Mouse (Mus musculus): ENCODE data around the gene Cend1. TPM values are rescaled to one million over a fixed set of nuclear protein-coding genes. Genes with fewer than 3 reads are reported as not detected.

Cend1 gene
- polyA plus RNA-seq, 1 experiment from 2014 or later = 2.7 TPM

DNA sequence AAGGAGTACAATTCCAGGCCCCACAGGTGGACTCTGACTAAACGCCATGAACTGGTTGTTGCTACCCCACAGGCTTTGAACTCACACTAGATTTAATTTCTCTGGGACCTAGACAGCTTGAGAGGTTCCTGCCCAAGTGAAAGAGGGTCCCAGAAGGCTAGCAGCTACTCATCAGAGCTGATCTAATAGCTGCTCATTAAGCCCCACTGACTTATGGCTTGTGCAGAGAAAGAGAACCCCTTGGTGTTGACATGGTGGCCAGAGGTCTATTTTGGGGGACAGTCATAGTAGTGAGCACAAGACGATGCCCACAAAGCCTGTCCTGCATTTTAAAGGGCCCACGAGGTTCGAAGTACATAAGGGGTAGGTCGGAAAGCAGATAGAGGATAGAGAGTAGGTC lies 44.9 kb upstream of the Cend1 start:
- Histone ChIP-seq H3K9ac (ENCODE audit: low read length) (peak overlapping the region; percentile 92; the same call in 1 of the 2 replicates), H3K4me2 (ENCODE audit: low read depth, severe bottlenecking) (peak overlapping the region; percentile 90), H3K4me3 (ENCODE audit: low read depth, low read length) (peak overlapping the region; percentile 80), H3K27me3 (ENCODE audit: control insufficient read depth, insufficient read depth, low read length) (no peaks in the 10 kb centered on the region), H3K9me3 (ENCODE audit: control insufficient read depth, low read length) (no peaks in the 10 kb centered on the region), H3K27ac (replicated peaks; ENCODE audit: low read depth, low read length) (no peak overlapping the region), H3K4me1 (ENCODE audit: control insufficient read depth, insufficient read depth, low read length) (peaks cover 21% of the 10 kb centered on the region), H3K36me3 (ENCODE audit: control insufficient read depth, insufficient read depth, low read length) (peaks cover 30% of the 10 kb centered on the region)
- ATAC-seq (ENCODE audit: insufficient number of reproducible peaks, low FRiP score, low TSS enrichment, low read depth) = no peak
- DNase-seq (ENCODE audit: low spot score) = no peak
- 12% methylated on average over 5 of the region's 5 CpGs for WGBS

DNA sequence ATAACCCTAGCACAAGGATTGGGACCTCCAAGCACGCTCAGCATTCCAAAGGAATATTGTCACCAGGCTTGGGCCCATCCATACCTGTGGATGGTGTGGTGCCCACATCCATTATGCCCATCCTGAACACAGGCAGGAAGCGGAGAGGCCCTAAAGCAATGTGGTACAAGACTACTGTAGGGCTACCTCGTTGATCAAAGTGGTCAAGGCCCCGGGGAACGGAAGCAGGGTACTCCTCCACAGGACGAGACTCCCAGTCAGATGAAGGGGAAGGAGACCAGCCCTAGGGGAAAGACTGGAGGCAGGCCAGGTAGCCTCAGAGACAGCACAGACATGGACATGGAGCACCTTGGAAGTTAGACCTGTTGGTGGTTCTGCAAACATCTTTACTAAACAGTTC lies 43.5 kb upstream of the Cend1 start:
- H3K27ac ChIP-seq (replicated peaks; ENCODE audit: low read depth, low read length) = no peak overlapping the region
- H3K36me3 ChIP-seq (ENCODE audit: control insufficient read depth, insufficient read depth, low read length) = peaks cover 30% of the 10 kb centered on the region
- H3K4me1 ChIP-seq (ENCODE audit: control insufficient read depth, insufficient read depth, low read length) = peaks cover 34% of the 10 kb centered on the region
- ATAC-seq (ENCODE audit: insufficient number of reproducible peaks, low FRiP score, low TSS enrichment, low read depth) (no peak), DNase-seq (ENCODE audit: low spot score) (no peak)
- H3K27me3 ChIP-seq (ENCODE audit: control insufficient read depth, insufficient read depth, low read length) = no peaks in the 10 kb centered on the region
- H3K4me3 ChIP-seq (ENCODE audit: low read depth, low read length) = no peak overlapping the region
- H3K9me3 ChIP-seq (ENCODE audit: control insufficient read depth, low read length) = no peaks in the 10 kb centered on the region
- no peak overlapping the region for H3K4me2 ChIP-seq (ENCODE audit: low read depth, severe bottlenecking)
- H3K9ac ChIP-seq (ENCODE audit: low read length) = no peak overlapping the region
- WGBS = 89% methylated on average over 6 of the region's 6 CpGs

DNA sequence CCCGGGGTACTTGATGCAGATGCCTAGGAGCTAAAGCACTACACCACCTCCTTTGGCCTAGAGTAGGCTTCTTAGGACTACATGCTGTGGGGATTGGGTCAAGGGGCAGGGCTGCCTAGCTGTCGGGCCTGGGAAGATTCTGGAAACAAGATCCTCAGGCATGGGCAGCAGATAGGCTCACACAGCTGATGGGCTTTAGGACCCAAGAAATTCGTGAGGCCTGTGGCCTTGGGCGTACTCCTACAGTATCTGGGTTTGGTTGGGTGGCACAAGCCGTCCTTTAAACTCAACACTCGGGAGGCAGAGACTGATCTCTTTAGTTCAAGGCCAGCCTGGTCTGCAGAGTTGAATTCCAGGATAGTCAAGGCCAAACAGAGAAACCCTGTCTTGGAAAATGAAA lies 42.9 kb upstream of the Cend1 start:
- no peaks in the 10 kb centered on the region for H3K9me3 ChIP-seq (ENCODE audit: control insufficient read depth, low read length)
- ATAC-seq (ENCODE audit: insufficient number of reproducible peaks, low FRiP score, low TSS enrichment, low read depth) = no peak
- H3K4me2 ChIP-seq (ENCODE audit: low read depth, severe bottlenecking) = no peak overlapping the region
- no peaks in the 10 kb centered on the region for H3K27me3 ChIP-seq (ENCODE audit: control insufficient read depth, insufficient read depth, low read length)
- no peak overlapping the region for H3K4me3 ChIP-seq (ENCODE audit: low read depth, low read length)
- H3K27ac ChIP-seq (replicated peaks; ENCODE audit: low read depth, low read length) = no peak overlapping the region
- DNase-seq (ENCODE audit: low spot score) = no peak
- peaks cover 30% of the 10 kb centered on the region for H3K36me3 ChIP-seq (ENCODE audit: control insufficient read depth, insufficient read depth, low read length)
- peaks cover 34% of the 10 kb centered on the region for H3K4me1 ChIP-seq (ENCODE audit: control insufficient read depth, insufficient read depth, low read length)
- 87% methylated on average over 6 of the region's 6 CpGs for WGBS
- H3K9ac ChIP-seq (ENCODE audit: low read length) = no peak overlapping the region

DNA sequence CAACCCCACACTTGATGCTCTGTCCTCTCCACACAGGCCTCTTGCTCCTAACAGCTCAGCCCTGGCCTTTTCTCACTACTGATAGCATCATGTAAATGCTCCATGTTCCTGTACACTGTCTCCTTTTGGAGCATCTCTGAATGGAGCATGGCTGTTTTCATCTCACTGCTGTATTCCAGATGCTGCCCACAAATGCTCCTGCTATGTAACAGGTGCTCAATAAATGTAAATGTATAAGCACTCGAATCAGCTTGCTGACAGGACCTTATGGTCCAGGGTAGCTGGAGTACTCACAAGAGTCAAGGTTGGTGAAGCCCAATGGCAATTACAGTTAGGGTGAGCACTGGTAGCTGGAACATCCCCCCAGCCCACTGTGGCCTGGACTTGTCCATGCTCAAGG lies 41.9 kb upstream of the Cend1 start:
- Histone ChIP-seq H3K4me2 (ENCODE audit: low read depth, severe bottlenecking) (no peak overlapping the region), H3K36me3 (ENCODE audit: control insufficient read depth, insufficient read depth, low read length) (peaks cover 30% of the 10 kb centered on the region), H3K27me3 (ENCODE audit: control insufficient read depth, insufficient read depth, low read length) (no peaks in the 10 kb centered on the region), H3K9ac (ENCODE audit: low read length) (no peak overlapping the region), H3K27ac (replicated peaks; ENCODE audit: low read depth, low read length) (no peak overlapping the region), H3K9me3 (ENCODE audit: control insufficient read depth, low read length) (no peaks in the 10 kb centered on the region), H3K4me3 (ENCODE audit: low read depth, low read length) (no peak overlapping the region), H3K4me1 (ENCODE audit: control insufficient read depth, insufficient read depth, low read length) (peaks cover 34% of the 10 kb centered on the region)
- DNase-seq (ENCODE audit: low spot score) (no peak), ATAC-seq (ENCODE audit: insufficient number of reproducible peaks, low FRiP score, low TSS enrichment, low read depth) (no peak)
- 83% methylated on average over 1 of the region's 1 CpGs for WGBS

DNA sequence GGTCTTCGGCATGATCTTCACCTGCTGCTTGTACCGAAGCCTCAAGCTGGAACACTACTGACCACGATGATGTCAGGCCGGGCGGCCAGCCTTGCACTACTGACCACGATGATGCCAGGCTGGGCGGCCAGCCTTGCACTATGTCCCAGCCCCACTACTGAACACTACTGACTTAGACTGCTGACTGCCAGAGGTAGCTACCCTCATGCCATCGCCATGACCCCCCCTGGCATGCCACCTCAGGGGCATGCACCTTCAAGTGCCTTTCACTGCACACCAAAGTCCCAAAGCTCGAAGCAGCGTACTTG lies 41.3 kb upstream of the Cend1 start:
- Histone ChIP-seq H3K4me1 (ENCODE audit: control insufficient read depth, insufficient read depth, low read length) (peaks cover 27% of the 10 kb centered on the region), H3K4me3 (ENCODE audit: low read depth, low read length) (no peak overlapping the region), H3K36me3 (ENCODE audit: control insufficient read depth, insufficient read depth, low read length) (peaks cover 30% of the 10 kb centered on the region), H3K9me3 (ENCODE audit: control insufficient read depth, low read length) (no peaks in the 10 kb centered on the region), H3K9ac (ENCODE audit: low read length) (no peak overlapping the region), H3K4me2 (ENCODE audit: low read depth, severe bottlenecking) (no peak overlapping the region), H3K27ac (replicated peaks; ENCODE audit: low read depth, low read length) (no peak overlapping the region), H3K27me3 (ENCODE audit: control insufficient read depth, insufficient read depth, low read length) (no peaks in the 10 kb centered on the region)
- no peak for DNase-seq (ENCODE audit: low spot score)
- 93% methylated on average over 10 of the region's 10 CpGs for WGBS
- no peak for ATAC-seq (ENCODE audit: insufficient number of reproducible peaks, low FRiP score, low TSS enrichment, low read depth)

DNA sequence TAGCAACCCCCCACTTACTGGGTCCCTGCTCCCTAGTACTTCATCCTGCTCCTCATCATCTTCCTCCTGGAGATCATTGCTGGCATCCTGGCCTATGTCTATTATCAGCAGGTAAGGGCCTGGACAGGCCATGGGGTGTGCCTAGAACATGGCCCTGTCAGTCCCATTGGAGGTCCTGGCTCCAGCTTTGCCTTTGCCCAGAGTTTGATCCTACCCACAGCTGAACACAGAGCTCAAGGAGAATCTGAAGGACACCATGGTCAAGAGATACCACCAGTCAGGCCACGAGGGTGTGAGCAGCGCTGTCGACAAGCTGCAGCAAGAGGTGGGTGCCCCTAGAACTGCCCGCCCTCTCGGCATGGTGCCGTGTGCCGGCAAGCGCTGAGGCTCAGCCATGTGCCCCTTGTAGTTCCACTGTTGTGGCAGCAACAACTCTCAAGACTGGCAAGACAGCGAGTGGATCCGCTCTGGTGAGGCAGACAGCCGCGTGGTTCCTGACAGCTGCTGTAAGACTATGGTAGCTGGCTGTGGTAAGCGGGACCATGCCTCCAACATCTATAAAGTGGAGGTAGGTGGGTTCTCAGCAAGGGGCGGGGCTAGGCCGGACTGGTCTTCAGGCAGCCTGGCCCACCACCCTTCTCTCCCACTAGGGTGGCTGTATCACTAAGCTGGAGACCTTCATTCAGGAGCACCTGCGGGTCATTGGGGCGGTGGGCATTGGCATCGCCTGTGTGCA lies 40.8 kb upstream of the Cend1 start:
- no peak for ATAC-seq (ENCODE audit: insufficient number of reproducible peaks, low FRiP score, low TSS enrichment, low read depth)
- H3K36me3 ChIP-seq (ENCODE audit: control insufficient read depth, insufficient read depth, low read length) = peaks cover 30% of the 10 kb centered on the region
- no peak overlapping the region for H3K4me3 ChIP-seq (ENCODE audit: low read depth, low read length)

DNA sequence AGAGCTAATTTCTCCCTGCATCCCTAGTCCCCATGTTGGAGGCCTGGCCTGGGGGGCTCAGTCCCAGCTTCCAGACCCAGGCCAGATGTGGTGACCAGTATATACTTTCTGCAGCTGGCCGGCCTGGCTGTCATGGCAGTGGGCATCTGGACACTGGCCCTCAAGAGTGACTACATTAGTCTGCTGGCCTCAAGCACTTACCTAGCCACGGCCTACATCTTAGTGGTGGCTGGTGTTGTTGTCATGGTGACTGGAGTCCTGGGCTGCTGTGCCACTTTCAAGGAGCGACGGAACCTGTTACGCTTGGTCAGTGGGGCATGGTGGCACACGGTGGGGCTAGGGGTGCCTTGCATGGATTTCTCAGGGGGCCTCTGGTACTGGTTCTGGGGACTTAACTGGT lies 40.1 kb upstream of the Cend1 start:
- 89% methylated on average over 6 of the region's 6 CpGs for WGBS
- peak overlapping the region; percentile 55 for H3K9ac ChIP-seq (ENCODE audit: low read length)
- H3K9me3 ChIP-seq (ENCODE audit: control insufficient read depth, low read length) = no peaks in the 10 kb centered on the region
- ATAC-seq (ENCODE audit: insufficient number of reproducible peaks, low FRiP score, low TSS enrichment, low read depth) (no peak), DNase-seq (ENCODE audit: low spot score) (no peak)
- H3K36me3 ChIP-seq (ENCODE audit: control insufficient read depth, insufficient read depth, low read length) = peaks cover 30% of the 10 kb centered on the region
- peaks cover 33% of the 10 kb centered on the region for H3K4me1 ChIP-seq (ENCODE audit: control insufficient read depth, insufficient read depth, low read length)
- no peak overlapping the region for H3K4me3 ChIP-seq (ENCODE audit: low read depth, low read length)
- H3K4me2 ChIP-seq (ENCODE audit: low read depth, severe bottlenecking) = peak overlapping the region; percentile 78; the same call in 1 of the 2 replicates
- no peak overlapping the region for H3K27ac ChIP-seq (replicated peaks; ENCODE audit: low read depth, low read length)
- H3K27me3 ChIP-seq (ENCODE audit: control insufficient read depth, insufficient read depth, low read length) = peaks cover 6% of the 10 kb centered on the region

More for the DNA sequence above, 40.8 kb upstream of the Cend1 start:
- H3K9ac ChIP-seq (ENCODE audit: low read length) = no peak overlapping the region
- H3K9me3 ChIP-seq (ENCODE audit: control insufficient read depth, low read length) = no peaks in the 10 kb centered on the region
- peaks cover under 1% of the 10 kb centered on the region; the same call in 1 of the 2 replicates for H3K27me3 ChIP-seq (ENCODE audit: control insufficient read depth, insufficient read depth, low read length)
- DNase-seq (ENCODE audit: low spot score) = no peak
- 87% methylated on average over 18 of the region's 18 CpGs for WGBS
- peaks cover 30% of the 10 kb centered on the region for H3K4me1 ChIP-seq (ENCODE audit: control insufficient read depth, insufficient read depth, low read length)
- no peak overlapping the region for H3K4me2 ChIP-seq (ENCODE audit: low read depth, severe bottlenecking)
- no peak overlapping the region for H3K27ac ChIP-seq (replicated peaks; ENCODE audit: low read depth, low read length)

DNA sequence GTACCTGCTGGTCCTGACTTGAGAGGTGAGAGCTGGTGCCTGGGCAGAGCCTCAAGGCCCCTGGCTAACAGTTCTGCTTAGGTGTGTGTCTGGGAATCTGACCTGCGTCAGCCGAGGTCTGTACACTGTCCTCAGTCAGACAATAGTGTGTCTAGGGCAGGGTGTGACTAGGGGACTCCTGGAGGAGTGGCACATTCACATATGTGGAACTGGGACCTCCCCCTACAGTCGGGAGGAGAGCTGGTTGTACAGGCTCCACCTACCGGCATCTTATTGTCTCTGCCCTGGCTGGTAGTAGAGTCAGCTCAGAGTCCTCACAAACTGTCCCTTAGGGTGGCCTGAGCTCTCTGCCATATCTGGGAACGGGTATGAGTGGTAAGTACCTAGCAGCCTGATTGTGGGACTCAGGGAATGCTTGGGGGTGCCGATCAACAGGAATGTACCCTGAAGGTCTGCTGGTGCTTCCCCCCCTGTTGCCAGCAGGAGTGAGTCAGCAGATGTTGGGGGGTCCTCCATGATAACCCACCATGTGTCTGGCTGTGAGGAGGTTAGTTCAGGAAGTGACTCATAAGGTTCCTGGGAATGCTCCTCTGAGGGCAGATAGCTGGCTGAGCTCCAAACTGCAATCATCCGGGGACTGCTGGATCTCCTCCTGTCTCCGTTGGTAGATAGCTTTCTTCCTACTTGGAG lies 39.4 kb upstream of the Cend1 start:
- peak; percentile 63 for DNase-seq (ENCODE audit: low spot score)
- WGBS = 27% methylated on average over 8 of the region's 8 CpGs
- peak overlapping the region; percentile 55 for H3K9ac ChIP-seq (ENCODE audit: low read length)
- H3K27ac ChIP-seq (replicated peaks; ENCODE audit: low read depth, low read length) = peak overlapping the region; percentile 56; the same call in 1 of the 2 replicates
- H3K4me2 ChIP-seq (ENCODE audit: low read depth, severe bottlenecking) = peak overlapping the region; percentile 78
- H3K4me3 ChIP-seq (ENCODE audit: low read depth, low read length) = peak overlapping the region; percentile 60
- peak; percentile 61 for ATAC-seq (ENCODE audit: insufficient number of reproducible peaks, low FRiP score, low TSS enrichment, low read depth)
- H3K27me3 ChIP-seq (ENCODE audit: control insufficient read depth, insufficient read depth, low read length) = peaks cover 13% of the 10 kb centered on the region
- peaks cover 28% of the 10 kb centered on the region for H3K4me1 ChIP-seq (ENCODE audit: control insufficient read depth, insufficient read depth, low read length)
- H3K9me3 ChIP-seq (ENCODE audit: control insufficient read depth, low read length) = no peaks in the 10 kb centered on the region
- H3K36me3 ChIP-seq (ENCODE audit: control insufficient read depth, insufficient read depth, low read length) = peaks cover 30% of the 10 kb centered on the region
